Mouse (Mus musculus) CD4-positive, CD25-positive, alpha-beta regulatory T cell, adult 4 months (primary cell): ENCODE measurements around the gene Dvl3. TPM values are rescaled to one million over a fixed set of nuclear protein-coding genes. Genes with fewer than 3 reads are reported as not detected.
"Not testable (repeated sequence)": the region's sequence is repeated elsewhere in the genome, so short reads cannot be mapped to it uniquely, and the experiment has no call there.

Experiments
- ATAC-seq: one replicate; pipeline ENCODE4 v1.8.0; 2017
- polyA plus RNA-seq, 2 experiments: library from polyadenylated mRNA; unstranded; fragments of 100-300 nt; shearing (Covaris generic); gene quantifications; one replicate each; pipeline ENCODE4 v1.2.1; 2017

The Dvl3 gene
- 10 to 100 TPM; 14.7 to 17.8 TPM for polyA plus RNA-seq

DNA sequence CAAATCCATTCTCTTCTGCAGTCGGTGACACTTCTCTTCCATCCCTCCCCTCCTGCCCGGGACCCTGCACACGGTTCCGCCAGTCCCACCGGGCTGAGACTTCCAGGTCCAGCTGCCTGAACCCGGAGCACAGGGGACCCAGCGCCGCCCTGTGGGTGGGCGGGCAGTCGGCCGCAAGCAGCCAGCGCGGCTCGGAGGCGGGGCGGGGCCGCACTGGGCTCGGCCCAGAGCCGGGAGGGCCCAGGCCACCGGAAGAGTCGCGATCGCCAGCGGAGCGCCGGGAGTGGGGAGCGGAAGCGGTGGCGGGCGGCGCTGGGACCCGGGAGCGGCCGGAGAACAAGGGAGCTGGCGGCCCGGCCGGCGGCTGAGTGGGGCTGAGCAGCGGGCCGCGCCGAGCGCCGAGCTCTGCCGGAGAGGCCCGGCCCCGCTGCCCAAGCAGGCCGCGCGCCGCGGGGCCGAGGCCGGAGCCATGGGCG lies at the start of gene Dvl3:
TSS of gene Dvl3 (plus strand) at position 257 of the 476 bp plus-strand sequence.
- peak; percentile 80 for ATAC-seq

DNA sequence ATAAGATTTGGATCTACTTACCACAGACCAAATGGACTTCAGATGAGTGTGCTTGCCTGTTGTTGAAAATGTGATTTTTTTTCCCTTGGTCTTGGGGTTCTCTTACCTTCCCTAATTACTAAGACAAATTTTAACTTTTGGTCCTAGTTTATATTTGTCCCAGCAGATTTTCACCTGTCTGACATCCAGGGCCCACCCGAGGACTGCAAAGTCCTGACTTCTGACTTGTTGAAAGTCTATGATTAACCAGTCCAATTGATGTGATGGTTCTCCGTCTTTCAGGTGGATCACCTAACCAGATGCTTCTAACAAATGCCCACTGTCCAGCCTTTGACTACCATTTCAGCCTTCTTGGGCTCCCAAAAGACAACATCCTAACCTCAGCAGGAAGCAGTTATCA lies 45.8 kb upstream of the Dvl3 start:
- ATAC-seq: no peak

DNA sequence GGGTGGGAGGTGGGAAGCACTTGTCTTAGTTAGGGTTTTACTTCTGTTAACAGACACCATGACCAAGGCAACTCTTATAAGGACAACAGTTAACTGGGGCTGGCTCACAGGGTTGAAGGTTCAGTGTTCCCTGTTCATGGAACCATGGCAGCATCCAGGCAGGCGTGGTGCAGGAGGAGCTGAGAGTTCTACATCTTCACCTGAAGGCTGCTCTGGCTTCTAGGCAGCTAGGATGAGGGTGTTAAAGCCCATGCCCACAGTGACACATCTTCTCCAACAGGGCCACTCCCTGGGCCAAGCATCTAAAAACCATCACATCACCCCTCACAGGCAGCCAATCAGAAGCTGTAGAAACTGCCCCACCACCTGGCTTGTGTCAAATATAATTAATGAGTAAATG lies 45.1 kb upstream of the Dvl3 start:
- no peak for ATAC-seq

GRCm38 (mm10) chr16:20473748-20474147 lies 43.0 kb upstream of the Dvl3 start:
- no peak for ATAC-seq

- ATAC-seq: no peak
Observed at GRCm38 (mm10) chr16:20474211-20474610, 42.6 kb upstream of the Dvl3 start.

DNA sequence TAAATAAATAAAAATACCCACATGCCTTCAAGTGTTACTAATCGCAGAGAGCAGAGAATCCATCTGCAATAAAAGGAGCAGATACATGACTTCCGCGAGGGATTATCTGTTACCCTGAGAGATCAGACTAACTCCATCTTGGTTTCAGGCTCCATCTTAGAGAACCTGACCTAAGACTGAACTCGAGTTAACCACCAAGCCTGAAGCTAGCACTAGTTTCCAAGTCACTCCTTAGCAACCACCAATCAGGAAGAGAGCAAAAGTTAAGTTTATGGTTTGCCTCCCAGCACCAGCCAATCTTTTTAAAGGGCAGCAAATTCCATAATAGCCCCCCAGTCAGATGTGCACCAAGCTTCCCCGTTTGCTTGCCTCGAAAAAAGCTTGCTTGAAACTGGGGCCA lies 42.0 kb upstream of the Dvl3 start:
- no peak for ATAC-seq

- no peak for ATAC-seq
Observed at GRCm38 (mm10) chr16:20475335-20475734, 41.4 kb upstream of the Dvl3 start.

DNA sequence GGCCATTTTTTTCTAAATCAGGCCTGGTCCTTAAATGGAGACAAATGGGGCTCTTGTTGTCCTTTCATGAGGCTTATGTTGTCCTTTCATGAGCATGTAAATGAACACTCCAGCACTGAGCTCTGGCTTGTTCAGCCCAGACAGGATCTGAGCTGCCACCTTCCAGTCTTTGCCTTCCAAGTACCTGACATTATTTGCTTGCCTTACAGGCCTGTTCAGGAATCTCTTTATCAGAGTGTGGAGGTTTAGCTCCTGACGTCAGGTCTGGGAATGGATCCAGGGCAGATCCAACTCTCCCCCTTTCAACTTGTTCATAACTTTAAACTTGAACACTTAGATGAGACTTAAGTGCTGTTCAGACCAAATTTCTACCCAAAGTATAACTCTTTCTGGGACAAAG lies 39.9 kb upstream of the Dvl3 start:
- ATAC-seq: no peak

DNA sequence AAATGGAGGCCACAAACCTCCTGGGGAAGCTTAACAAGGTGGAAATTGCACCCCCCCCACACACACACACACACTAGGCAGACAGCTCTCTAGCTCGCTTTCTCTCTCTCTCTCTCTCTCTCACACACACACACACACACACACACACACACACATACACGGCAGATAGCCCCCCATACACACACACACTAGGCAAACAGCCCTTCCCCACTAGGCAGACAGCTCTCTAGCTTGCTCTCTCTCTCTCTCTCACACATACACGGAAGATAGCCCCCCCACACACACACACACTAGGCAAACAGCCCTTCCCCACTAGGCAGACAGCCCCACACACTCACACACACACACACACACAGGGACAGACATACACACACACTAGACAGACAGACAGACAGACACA lies 39.5 kb upstream of the Dvl3 start:
- ATAC-seq: no peak

- no peak for ATAC-seq
Observed at GRCm38 (mm10) chr16:20478504-20478903, 38.3 kb upstream of the Dvl3 start.

DNA sequence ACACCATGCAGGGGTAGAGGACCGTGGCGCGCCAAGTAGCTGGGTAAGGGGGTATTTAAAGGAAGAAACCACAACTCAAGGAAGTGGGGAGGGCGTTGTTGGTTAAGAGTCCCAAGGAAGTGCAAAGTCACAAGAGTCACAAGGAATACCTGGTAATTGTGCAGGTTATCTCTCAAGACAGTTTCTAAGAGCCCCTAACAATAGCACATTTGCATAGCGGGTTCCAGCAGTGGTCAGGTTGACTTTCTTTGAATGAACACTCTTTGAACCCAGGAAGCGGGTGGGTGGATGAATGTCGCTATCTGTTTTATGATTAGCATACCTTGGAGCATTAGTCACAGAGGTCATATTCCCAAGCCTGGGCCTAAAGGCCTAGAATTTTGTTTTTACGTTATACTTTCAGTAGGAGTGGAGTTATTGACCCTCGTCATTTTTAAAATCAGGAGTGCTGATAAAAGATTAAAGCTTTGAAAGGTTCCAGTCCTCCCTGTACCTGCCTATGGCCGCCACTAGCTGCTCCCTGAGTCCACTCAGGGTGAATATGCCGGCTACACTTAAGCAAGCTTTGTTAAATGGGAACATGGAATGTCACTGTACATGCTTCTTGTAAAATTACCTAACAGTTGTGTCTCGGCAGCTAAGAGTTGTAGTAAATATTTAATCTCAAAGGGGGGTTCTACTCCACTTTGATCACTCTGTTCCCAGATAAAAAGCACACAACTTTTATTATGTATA lies 37.6 kb upstream of the Dvl3 start:
- not testable (repeated sequence) for ATAC-seq

GRCm38 (mm10) chr16:20480115-20480514 lies 36.7 kb upstream of the Dvl3 start:
- ATAC-seq: peak; percentile 57

DNA sequence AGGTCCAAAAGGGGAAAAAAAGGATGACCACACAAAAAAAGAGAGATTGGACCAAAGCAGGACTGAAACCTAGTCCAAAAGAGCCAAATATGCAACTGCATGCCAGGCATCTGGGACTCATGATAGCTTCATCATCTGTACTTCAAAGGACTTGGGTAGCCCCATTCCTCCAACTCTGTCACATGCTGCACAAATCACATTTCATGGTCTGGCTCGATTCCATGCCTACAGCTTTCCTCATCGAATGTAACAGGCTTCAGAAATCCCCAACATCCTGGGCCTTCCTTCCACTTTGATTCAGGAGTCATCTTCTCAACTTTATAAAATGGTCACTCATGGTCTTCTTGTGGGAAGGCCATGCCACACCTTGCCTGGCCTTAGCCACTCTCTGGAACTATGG lies 35.0 kb upstream of the Dvl3 start:
- no peak for ATAC-seq

DNA sequence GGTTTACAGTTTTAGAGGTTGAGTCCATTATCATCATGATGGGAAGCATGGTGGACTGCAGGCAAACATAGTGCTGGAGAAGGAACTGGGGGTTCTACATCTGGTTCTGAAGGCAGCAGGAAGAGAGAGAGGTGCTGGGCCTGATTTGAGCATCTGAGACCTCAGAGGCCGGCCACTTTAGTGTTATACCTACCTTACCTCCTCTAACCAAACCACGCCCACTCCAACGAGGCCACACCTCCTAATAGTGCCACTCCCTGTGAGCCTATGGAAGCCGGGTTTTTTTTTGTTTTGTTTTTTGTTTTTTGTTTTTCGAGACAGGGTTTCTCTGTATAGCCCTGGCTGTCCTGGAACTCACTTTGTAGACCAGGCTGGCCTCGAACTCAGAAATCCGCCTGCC lies 33.1 kb upstream of the Dvl3 start:
- ATAC-seq: not testable (repeated sequence)

GRCm38 (mm10) chr16:20485061-20485460 lies 31.7 kb upstream of the Dvl3 start:
- ATAC-seq: no peak

DNA sequence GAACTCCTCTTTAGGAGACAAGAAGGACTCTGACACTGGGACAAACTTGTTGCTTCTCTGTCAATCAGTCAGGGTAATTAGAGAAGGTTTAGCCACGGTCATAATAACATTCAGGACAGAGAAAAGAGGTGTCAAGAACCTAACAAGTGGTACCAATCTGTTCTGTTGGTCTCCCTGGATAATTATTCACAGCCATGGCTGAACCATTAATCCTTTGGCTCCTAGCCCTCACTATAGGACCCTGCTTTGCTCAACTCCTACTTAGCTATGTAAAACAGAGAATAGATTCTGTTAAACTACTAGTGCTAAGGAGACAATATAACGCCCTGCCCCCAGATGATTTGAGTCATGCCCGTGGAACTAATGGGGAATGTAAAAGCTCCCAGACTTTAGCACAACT lies 30.7 kb upstream of the Dvl3 start:
- ATAC-seq: no peak

DNA sequence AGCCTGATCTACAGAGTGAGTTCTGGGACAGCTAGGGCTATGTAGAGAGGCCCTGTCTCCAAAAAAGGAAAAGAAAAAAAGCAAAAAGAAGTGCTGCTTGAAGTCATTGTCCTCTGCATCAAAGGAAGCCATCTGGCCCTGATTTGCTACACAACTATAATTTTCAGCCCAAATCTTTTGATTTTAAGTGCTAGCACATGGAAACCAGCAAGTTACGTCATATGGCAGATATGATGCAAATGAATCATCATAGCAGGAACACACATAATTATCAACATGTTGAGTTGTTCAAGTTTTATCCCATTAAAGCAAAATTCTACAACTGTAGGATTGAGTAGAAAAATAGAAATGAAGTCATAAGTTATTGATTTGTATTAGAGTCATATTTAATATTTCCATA lies 28.6 kb upstream of the Dvl3 start:
- no peak for ATAC-seq

GRCm38 (mm10) chr16:20488751-20489150 lies 28.0 kb upstream of the Dvl3 start:
- ATAC-seq: not testable (repeated sequence)

DNA sequence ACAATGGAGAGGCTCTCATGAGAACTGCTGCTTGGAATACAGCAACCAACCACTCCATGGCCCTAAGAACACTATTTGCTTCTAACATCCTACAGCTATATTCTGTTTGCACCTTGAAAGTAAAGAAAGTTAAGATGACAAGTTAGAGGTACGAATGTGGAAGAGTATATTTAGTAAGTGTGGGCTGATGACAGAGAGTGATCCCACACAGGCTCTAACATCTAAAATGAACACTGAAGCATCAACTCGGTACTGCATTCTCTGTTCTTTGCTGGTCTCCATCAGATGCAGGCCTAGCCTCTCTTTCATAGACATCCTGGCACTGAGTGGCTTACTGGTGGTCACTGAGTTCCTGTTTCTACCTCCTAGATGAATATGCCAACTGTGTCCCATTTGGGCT lies 27.5 kb upstream of the Dvl3 start:
- ATAC-seq: no peak

DNA sequence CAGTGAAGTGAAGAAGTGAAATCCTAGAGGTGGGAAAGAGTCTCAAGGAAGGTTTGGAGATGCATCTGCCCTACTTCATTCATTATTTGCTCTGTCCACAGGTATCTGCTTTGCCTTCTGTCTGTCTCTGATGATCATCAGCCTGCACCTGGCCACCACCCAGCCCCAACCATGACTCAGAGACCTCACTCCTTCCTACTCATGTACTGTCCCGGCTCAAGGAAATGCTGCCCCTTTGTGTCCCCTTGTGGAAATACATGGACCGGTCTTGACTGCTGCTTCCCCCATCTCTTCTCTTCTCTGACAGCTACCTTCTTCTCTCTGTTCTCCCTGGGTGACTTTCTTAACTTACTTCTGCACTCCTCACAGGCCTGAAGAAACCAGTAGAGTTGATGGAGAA lies 26.2 kb upstream of the Dvl3 start:
- ATAC-seq: no peak

DNA sequence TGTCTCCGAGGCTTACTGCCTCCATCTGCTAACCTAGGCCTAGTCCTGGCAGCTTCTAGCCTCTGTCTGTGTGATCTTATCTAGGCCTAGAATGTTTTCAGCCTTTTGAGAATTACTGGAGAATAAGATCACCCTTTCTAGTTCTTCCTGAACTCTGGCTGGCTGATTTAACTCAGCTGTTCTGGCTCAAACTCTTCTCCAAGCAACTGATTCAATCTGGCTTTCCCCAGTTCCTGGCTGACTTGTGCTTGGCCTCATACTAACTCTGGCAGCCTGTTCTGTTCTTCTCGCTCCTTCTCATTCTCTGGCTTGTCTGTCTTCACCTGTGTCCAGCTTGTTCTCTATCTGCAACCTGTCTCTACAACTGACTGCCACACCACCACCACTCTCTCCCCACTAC lies 25.5 kb upstream of the Dvl3 start:
- no peak for ATAC-seq

- no peak for ATAC-seq
Observed at GRCm38 (mm10) chr16:20493452-20493851, 23.3 kb upstream of the Dvl3 start.

DNA sequence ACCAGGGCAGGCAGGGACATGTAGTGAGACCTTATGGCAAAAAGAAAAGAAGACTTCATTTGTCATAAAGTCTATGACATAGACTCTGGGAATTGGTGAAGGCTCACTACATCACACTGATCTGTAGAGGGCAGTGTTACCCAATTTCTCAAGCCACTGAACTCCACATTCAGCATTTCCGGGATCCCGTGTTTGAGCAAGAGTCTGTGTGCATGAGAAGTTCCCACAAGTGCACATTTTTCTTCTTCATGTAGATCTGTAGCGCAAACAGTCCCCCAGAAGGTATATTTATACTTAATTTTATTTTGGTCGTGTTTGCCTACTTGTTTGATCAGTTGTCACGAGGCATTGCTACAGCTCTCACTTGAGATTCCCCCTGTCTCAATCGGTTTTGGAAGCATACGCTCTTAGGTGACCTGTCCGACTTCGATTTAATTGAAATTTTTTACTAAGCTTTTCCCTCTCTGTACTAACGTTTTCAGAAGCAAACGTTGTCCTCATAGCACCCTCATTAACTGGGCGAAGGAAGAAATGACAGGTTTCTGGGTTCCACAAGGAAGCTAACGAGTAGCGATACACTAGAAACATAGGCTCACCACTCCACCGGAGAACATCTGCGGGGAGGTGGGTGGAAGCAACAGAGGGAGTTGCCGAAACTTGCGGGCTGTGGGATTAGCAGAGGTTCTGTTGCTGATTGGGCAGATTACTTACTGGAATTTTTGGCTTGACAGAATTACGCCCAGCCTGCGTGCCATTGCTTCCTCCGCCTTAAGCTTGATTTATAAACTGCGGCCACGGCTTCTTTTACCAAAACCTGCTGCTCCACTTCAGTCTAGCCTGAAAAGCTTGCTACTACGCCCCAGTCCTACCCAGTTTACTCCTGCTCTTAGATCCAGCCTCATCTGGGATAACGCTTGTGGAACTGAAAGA lies 19.8 kb upstream of the Dvl3 start:
- peak; percentile 76 for ATAC-seq
